8 mouse cellular contexts compared by ENCODE assay signal in genomic region chr7:127104560-127105332, GRCm38 (mm10). TPM values are rescaled to one million over a fixed set of nuclear protein-coding genes. Genes with fewer than 3 reads are reported as not detected.
DNase-seq lines count a peak whose midpoint lies in the region; ATAC-seq and TF ChIP-seq lines count a peak whose summit lies in the region.

No protein-coding gene starts in this region.

- H3K27me3 ChIP-seq in intestine, postnatal 0 days (replicated peaks; ENCODE audit: control insufficient read depth, insufficient read depth, low read length) = no peaks in the 10 kb centered on the region
- H3K27me3 ChIP-seq in midbrain, embryonic 12.5 days = peaks cover 5% of the 10 kb centered on the region; the same call in 1 of the 2 replicates

- no peak overlapping the region for H3K27ac ChIP-seq in intestine, postnatal 0 days (ENCODE audit: low read depth, low read length)
- H3K27ac ChIP-seq in midbrain, embryonic 12.5 days (replicated peaks) = peak overlapping the region; percentile 75

- intact Hi-C loops in left cerebral cortex, postnatal 4 days (cut with DNase I) = loop anchor here (5.0 to 10.0 kb wide), 2 partner anchors 160 to 267 kb away; partner anchors contain the start of gene Asphd1

- DNase-seq in urinary bladder, adult 18-20 months (ENCODE audit: low spot score in 2 of 2) = peak; percentile 30 to 59
- DNase-seq in urinary bladder, postnatal 10 days (ENCODE audit: low spot score) = no peak
- peak; percentile 91 for DNase-seq in embryo, embryonic 9.5 days (ENCODE audit: extremely low spot score)
- DNase-seq in left cerebral cortex, postnatal 4 days = peak; percentile 77
- DNase-seq in skeletal muscle tissue, adult 2 months (ENCODE audit: low read depth, low spot score) = peak; percentile 57

- peak overlapping the region; percentile 14; the same call in 1 of the 2 replicates for H3K4me3 ChIP-seq in intestine, postnatal 0 days (ENCODE audit: low read depth, low read length)
- H3K4me3 ChIP-seq in midbrain, embryonic 12.5 days = peak overlapping the region; percentile 32

- no peaks in the 10 kb centered on the region for H3K4me1 ChIP-seq in intestine, postnatal 0 days (replicated peaks; ENCODE audit: control insufficient read depth, insufficient read depth, low read length)
- H3K4me1 ChIP-seq in midbrain, embryonic 12.5 days = peaks cover 8% of the 10 kb centered on the region; the same call in 1 of the 2 replicates

- peak; percentile 78 for ATAC-seq in granulocyte monocyte progenitor cell, adult 5-6 weeks (replicated peaks; ENCODE audit: poor library complexity, severe bottlenecking)
- peak; percentile 87 for ATAC-seq in intestine, postnatal 0 days
- peak; percentile 80 for ATAC-seq in midbrain, embryonic 12.5 days (ENCODE audit: low FRiP score, low read depth)

- peak; percentile 98 for TF ChIP-seq CTCF in intestine, postnatal 0 days (IDR thresholded peaks at IDR 0.05; ENCODE audit: low read depth)

- H3K9ac ChIP-seq in intestine, postnatal 0 days (ENCODE audit: low read depth, low read length) = no peak overlapping the region
- peak overlapping the region; percentile 50; the same call in 1 of the 2 replicates for H3K9ac ChIP-seq in midbrain, embryonic 12.5 days (replicated peaks)

- peak overlapping the region; percentile 51 for H3K4me2 ChIP-seq in intestine, postnatal 0 days (replicated peaks; ENCODE audit: low read depth)
- peak overlapping the region; percentile 53 for H3K4me2 ChIP-seq in midbrain, embryonic 12.5 days (replicated peaks)

- 14% methylated on average over 17 of the region's 17 CpGs for WGBS in intestine, postnatal 0 days
- WGBS in midbrain, embryonic 12.5 days = 19% methylated on average over 17 of the region's 17 CpGs

- no peaks in the 10 kb centered on the region for H3K36me3 ChIP-seq in intestine, postnatal 0 days (ENCODE audit: control insufficient read depth, insufficient read depth)
- no peaks in the 10 kb centered on the region for H3K36me3 ChIP-seq in midbrain, embryonic 12.5 days

- H3K9me3 ChIP-seq in intestine, postnatal 0 days (ENCODE audit: control insufficient read depth) = no peaks in the 10 kb centered on the region
- no peaks in the 10 kb centered on the region for H3K9me3 ChIP-seq in midbrain, embryonic 12.5 days

RNA-seq across cellular contexts. Expression of gene AI467606, which starts 13.6 kb away (rescaled TPM):
- 19.3 and 22.1 TPM in 2 replicates for total RNA-seq in granulocyte monocyte progenitor cell, adult 5-6 weeks (2014; fragmentation: Nextera tagmentation)
- total RNA-seq in granulocyte monocyte progenitor cell, adult 5-6 weeks (2017) = 23.5 and 25.9 TPM in 2 replicates
- 5.2 and 5.8 TPM in 2 replicates for polyA plus RNA-seq in intestine, postnatal 0 days (2015; fragmentation: Nextera tagmentation; extraction: Ambion mirVana)
- under 1 TPM; 0.77 to 0.90 TPM for total RNA-seq in left cerebral cortex, postnatal 4 days (2021)
- polyA plus RNA-seq in midbrain, embryonic 12.5 days (2016; fragmentation: Nextera tagmentation; extraction: Ambion mirVana) = 1.1 and 1.5 TPM in 2 replicates

RNA-seq across cellular contexts. Expression of gene Qprt, which starts 17.3 kb away (rescaled TPM):
- total RNA-seq in granulocyte monocyte progenitor cell, adult 5-6 weeks (2014; fragmentation: Nextera tagmentation) = 2.7 and 3.1 TPM in 2 replicates
- total RNA-seq in granulocyte monocyte progenitor cell, adult 5-6 weeks (2017) = 0.21 and 1.6 TPM in 2 replicates
- polyA plus RNA-seq in intestine, postnatal 0 days (2015; fragmentation: Nextera tagmentation; extraction: Ambion mirVana) = 1.8 and 2.0 TPM in 2 replicates
- total RNA-seq in left cerebral cortex, postnatal 4 days (2021) = under 1 TPM in 1 of 2 experiments, not detected in 1; 0.18 TPM
- 2.5 and 4.2 TPM in 2 replicates for polyA plus RNA-seq in midbrain, embryonic 12.5 days (2016; fragmentation: Nextera tagmentation; extraction: Ambion mirVana)

RNA-seq across cellular contexts. Expression of gene Zg16, which starts 17.6 kb away (rescaled TPM):
- not detected in 2 replicates for total RNA-seq in granulocyte monocyte progenitor cell, adult 5-6 weeks (2014; fragmentation: Nextera tagmentation)
- 1.6 and 2.5 TPM in 2 replicates for total RNA-seq in granulocyte monocyte progenitor cell, adult 5-6 weeks (2017)
- polyA plus RNA-seq in intestine, postnatal 0 days (2015; fragmentation: Nextera tagmentation; extraction: Ambion mirVana) = 175 and 225 TPM in 2 replicates
- total RNA-seq in left cerebral cortex, postnatal 4 days (2021) = not detected
- not detected in 2 replicates for polyA plus RNA-seq in midbrain, embryonic 12.5 days (2016; fragmentation: Nextera tagmentation; extraction: Ambion mirVana)

RNA-seq across cellular contexts. Expression of gene Spn, which starts 32.9 kb away (rescaled TPM):
- 123 and 159 TPM in 2 replicates for total RNA-seq in granulocyte monocyte progenitor cell, adult 5-6 weeks (2014; fragmentation: Nextera tagmentation)
- 293 and 356 TPM in 2 replicates for total RNA-seq in granulocyte monocyte progenitor cell, adult 5-6 weeks (2017)
- polyA plus RNA-seq in intestine, postnatal 0 days (2015; fragmentation: Nextera tagmentation; extraction: Ambion mirVana) = 0.09 and 0.13 TPM in 2 replicates
- under 1 TPM; 0.22 to 0.74 TPM for total RNA-seq in left cerebral cortex, postnatal 4 days (2021)
- polyA plus RNA-seq in midbrain, embryonic 12.5 days (2016; fragmentation: Nextera tagmentation; extraction: Ambion mirVana) = 0.10 and 0.13 TPM in 2 replicates

Comparison
In these comparisons a context has a peak if more than half of its experiments do, and no peak if none do; other contexts are left out.
1. RNA of gene AI467606, which starts 13.6 kb away (total RNA-seq): 19.3 to 25.9 TPM in granulocyte monocyte progenitor cell, adult 5-6 weeks; 0.77 to 0.90 TPM in left cerebral cortex, postnatal 4 days; every median in the first group is over 10 times any median in the second.
2. Peak in every context shown above with its lines, with median percentiles within 50 percentile points of each other: ATAC-seq.